Mouse (Mus musculus): ENCODE measurements around the gene Ccdc107. TPM values are rescaled to one million over a fixed set of nuclear protein-coding genes. Genes with fewer than 3 reads are reported as not detected.

Ccdc107 gene
- polyA plus RNA-seq, 1 experiment from 2014 or later: 107 TPM

GRCm38 (mm10) chr4:43470301-43470700 is 22.4 kb upstream of the Ccdc107 start:
- no peaks in the 10 kb centered on the region for H3K4me1 ChIP-seq (replicated peaks; ENCODE audit: insufficient read depth, low read length)
- no peaks in the 10 kb centered on the region for H3K36me3 ChIP-seq (ENCODE audit: insufficient read depth, low read length)
- no peaks in the 10 kb centered on the region for H3K27me3 ChIP-seq (ENCODE audit: insufficient read depth, low read length)
- no peak overlapping the region for H3K9ac ChIP-seq (ENCODE audit: low read depth, low read length)
- no peak for TF ChIP-seq CTCF (IDR thresholded peaks at IDR 0.05; ENCODE audit: low read depth)
- no peak overlapping the region for H3K4me3 ChIP-seq (replicated peaks; ENCODE audit: low read depth, low read length)
- no peaks in the 10 kb centered on the region for H3K9me3 ChIP-seq (replicated peaks; ENCODE audit: low read length)
- no peak overlapping the region for H3K4me2 ChIP-seq (ENCODE audit: low read length)
- no peak overlapping the region for H3K27ac ChIP-seq
- DNase-seq (ENCODE audit: low spot score) (no peak), ATAC-seq (replicated peaks; ENCODE audit: low FRiP score, low read depth) (no peak)
- 89% methylated on average over 10 of the region's 10 CpGs for whole genome bisulfite sequencing

DNA sequence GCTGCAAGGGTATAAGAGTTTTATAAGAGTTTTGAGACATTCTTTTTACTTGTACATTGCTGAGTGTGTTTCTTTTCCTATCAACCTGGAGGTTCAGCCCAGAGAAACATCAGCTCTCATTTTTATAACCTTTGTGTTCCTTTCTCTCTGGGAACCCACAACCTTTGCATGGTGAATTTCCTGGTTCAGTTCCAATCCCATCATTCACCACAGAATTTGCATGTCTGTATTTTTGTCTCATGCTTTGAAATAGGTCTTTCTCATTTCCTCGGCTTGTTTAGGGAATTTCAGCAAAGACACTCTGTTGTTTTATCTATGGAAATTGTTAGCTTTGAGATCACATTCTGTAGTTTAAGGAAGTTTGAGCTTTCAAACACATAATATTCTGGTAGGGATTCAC is 19.1 kb upstream of the Ccdc107 start:
- 76% methylated on average over 1 of the region's 1 CpGs for WGBS
- DNase-seq (ENCODE audit: low spot score) (no peak), ATAC-seq (replicated peaks; ENCODE audit: low FRiP score, low read depth) (no peak)
- Histone ChIP-seq H3K4me1 (replicated peaks; ENCODE audit: insufficient read depth, low read length) (no peaks in the 10 kb centered on the region), H3K9me3 (replicated peaks; ENCODE audit: low read length) (no peaks in the 10 kb centered on the region), H3K9ac (ENCODE audit: low read depth, low read length) (no peak overlapping the region), H3K4me2 (ENCODE audit: low read length) (no peak overlapping the region), H3K4me3 (replicated peaks; ENCODE audit: low read depth, low read length) (no peak overlapping the region), H3K36me3 (ENCODE audit: insufficient read depth, low read length) (no peaks in the 10 kb centered on the region), H3K27ac (no peak overlapping the region), H3K27me3 (ENCODE audit: insufficient read depth, low read length) (no peaks in the 10 kb centered on the region)
- TF ChIP-seq CTCF (IDR thresholded peaks at IDR 0.05; ENCODE audit: low read depth): no peak

DNA sequence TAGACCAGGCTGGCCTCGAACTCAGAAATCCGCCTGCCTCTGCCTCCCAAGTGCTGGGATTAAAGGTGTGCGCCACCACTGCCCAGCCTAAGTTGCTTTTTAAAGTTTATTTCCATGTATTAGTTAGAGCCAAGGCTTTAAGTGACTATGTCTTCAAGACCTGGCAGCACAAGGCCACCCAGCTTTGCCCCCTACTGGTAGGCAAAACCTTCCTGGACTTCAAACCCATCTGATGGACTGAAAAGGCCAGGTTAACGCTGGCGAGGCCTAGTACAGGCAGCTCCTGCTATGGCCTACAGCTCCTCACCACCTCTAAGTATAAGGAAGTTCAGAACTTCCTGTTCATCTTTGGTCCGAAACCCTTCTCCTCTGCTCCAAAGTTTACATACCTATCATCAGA is 16.1 kb upstream of the Ccdc107 start:
- no peak overlapping the region for H3K9ac ChIP-seq (ENCODE audit: low read depth, low read length)
- no peak overlapping the region for H3K4me3 ChIP-seq (replicated peaks; ENCODE audit: low read depth, low read length)
- ATAC-seq (replicated peaks; ENCODE audit: low FRiP score, low read depth) (no peak), DNase-seq (ENCODE audit: low spot score) (no peak)
- no peak overlapping the region for H3K27ac ChIP-seq
- H3K27me3 ChIP-seq (ENCODE audit: insufficient read depth, low read length): no peaks in the 10 kb centered on the region
- no peaks in the 10 kb centered on the region for H3K36me3 ChIP-seq (ENCODE audit: insufficient read depth, low read length)
- H3K9me3 ChIP-seq (replicated peaks; ENCODE audit: low read length): no peaks in the 10 kb centered on the region
- WGBS: 86% methylated on average over 6 of the region's 6 CpGs
- no peak overlapping the region for H3K4me2 ChIP-seq (ENCODE audit: low read length)
- no peaks in the 10 kb centered on the region for H3K4me1 ChIP-seq (replicated peaks; ENCODE audit: insufficient read depth, low read length)
- peak; percentile 32; the same call in 1 of the 2 replicates for TF ChIP-seq CTCF (IDR thresholded peaks at IDR 0.05; ENCODE audit: low read depth)

GRCm38 (mm10) chr4:43477857-43478533 is 14.7 kb upstream of the Ccdc107 start:
- no peaks in the 10 kb centered on the region for H3K4me1 ChIP-seq (replicated peaks; ENCODE audit: insufficient read depth, low read length)
- no peaks in the 10 kb centered on the region for H3K36me3 ChIP-seq (ENCODE audit: insufficient read depth, low read length)
- DNase-seq (ENCODE audit: low spot score) (peak; percentile 96), ATAC-seq (replicated peaks; ENCODE audit: low FRiP score, low read depth) (peak; percentile 90)
- no peaks in the 10 kb centered on the region for H3K9me3 ChIP-seq (replicated peaks; ENCODE audit: low read length)
- no peak overlapping the region for H3K27ac ChIP-seq
- 0 out of 2 replicates have a peak overlapping the region, but pooled peaks have one; percentile 23 for H3K9ac ChIP-seq (ENCODE audit: low read depth, low read length)
- peak overlapping the region; percentile 50 for H3K4me2 ChIP-seq (ENCODE audit: low read length)
- no peaks in the 10 kb centered on the region for H3K27me3 ChIP-seq (ENCODE audit: insufficient read depth, low read length)
- peak overlapping the region; percentile 24 for H3K4me3 ChIP-seq (replicated peaks; ENCODE audit: low read depth, low read length)
- WGBS: 16% methylated on average over 11 of the region's 11 CpGs
- TF ChIP-seq CTCF (IDR thresholded peaks at IDR 0.05; ENCODE audit: low read depth): peak; percentile 68

DNA sequence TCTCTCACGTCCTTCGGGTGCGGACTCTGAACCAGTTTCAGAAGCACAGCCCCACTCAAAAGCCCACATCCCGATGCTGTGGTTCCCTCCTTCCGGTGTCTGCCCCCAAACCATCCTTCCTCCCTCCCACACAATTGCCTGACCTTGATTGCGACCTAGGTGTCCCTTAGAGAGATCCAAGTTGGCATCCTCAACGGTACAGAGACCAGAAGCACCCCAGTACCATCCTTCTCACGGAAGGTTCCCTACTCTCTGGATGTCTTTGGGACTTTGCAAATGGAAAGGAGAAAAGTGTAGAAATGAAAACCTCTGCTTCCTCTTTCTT is 14.2 kb upstream of the Ccdc107 start:
- H3K27me3 ChIP-seq (ENCODE audit: insufficient read depth, low read length): no peaks in the 10 kb centered on the region
- ATAC-seq (replicated peaks; ENCODE audit: low FRiP score, low read depth) (peak; percentile 25; the same call in 1 of the 2 replicates), DNase-seq (ENCODE audit: low spot score) (no peak)
- H3K27ac ChIP-seq: no peak overlapping the region
- H3K4me3 ChIP-seq (replicated peaks; ENCODE audit: low read depth, low read length): peak overlapping the region; percentile 24
- no peaks in the 10 kb centered on the region for H3K4me1 ChIP-seq (replicated peaks; ENCODE audit: insufficient read depth, low read length)
- H3K9me3 ChIP-seq (replicated peaks; ENCODE audit: low read length): no peaks in the 10 kb centered on the region
- TF ChIP-seq CTCF (IDR thresholded peaks at IDR 0.05; ENCODE audit: low read depth): no peak
- H3K36me3 ChIP-seq (ENCODE audit: insufficient read depth, low read length): no peaks in the 10 kb centered on the region
- 50% methylated on average over 8 of the region's 8 CpGs for WGBS
- peak overlapping the region; percentile 50 for H3K4me2 ChIP-seq (ENCODE audit: low read length)
- 0 out of 2 replicates have a peak overlapping the region, but pooled peaks have one; percentile 23 for H3K9ac ChIP-seq (ENCODE audit: low read depth, low read length)

GRCm38 (mm10) chr4:43478906-43479832 is 13.5 kb upstream of the Ccdc107 start:
- peak; percentile 77 for TF ChIP-seq CTCF (IDR thresholded peaks at IDR 0.05; ENCODE audit: low read depth)

More at GRCm38 (mm10) chr4:43478906-43479832, 13.5 kb upstream of the Ccdc107 start:
- Histone ChIP-seq H3K4me3 (replicated peaks; ENCODE audit: low read depth, low read length) (no peak overlapping the region), H3K27me3 (ENCODE audit: insufficient read depth, low read length) (no peaks in the 10 kb centered on the region), H3K9ac (ENCODE audit: low read depth, low read length) (no peak overlapping the region), H3K4me2 (ENCODE audit: low read length) (peak overlapping the region; percentile 40; the same call in 1 of the 2 replicates), H3K36me3 (ENCODE audit: insufficient read depth, low read length) (no peaks in the 10 kb centered on the region), H3K27ac (no peak overlapping the region), H3K9me3 (replicated peaks; ENCODE audit: low read length) (no peaks in the 10 kb centered on the region), H3K4me1 (replicated peaks; ENCODE audit: insufficient read depth, low read length) (no peaks in the 10 kb centered on the region)
- DNase-seq (ENCODE audit: low spot score): peak; percentile 85
- WGBS: 49% methylated on average over 24 of the region's 24 CpGs
- no peak for ATAC-seq (replicated peaks; ENCODE audit: low FRiP score, low read depth)
